Mouse (Mus musculus) cerebellum, postnatal 10 days (tissue): ENCODE measurements at regions not wholly inside any gene's neighbourhood (a gene's known extent, or its start where the extent isn't known, plus 50 kb on each side); places are given as distances from the start of the nearest gene placed in this dataset.
A peak's percentile ranks its signal among the peaks of the same experiment; 100 is the strongest.

Experiments
- DNase-seq, 2 experiments: peaks; one replicate each; pipeline ENCODE4 v3.0.0; 2021; ENCODE audit warnings: mixed read lengths in 2 of 2

- no peak for DNase-seq
These were observed 70.8 kb downstream of the Toporsl start for GRCm38 (mm10) chr4:52666768-52667480.

GRCm38 (mm10) chr4:52709563-52709962 is 104.8 kb upstream of the Olfr275 start:
- no peak for DNase-seq

- no peak for DNase-seq
These were observed 88.2 kb upstream of the Olfr275 start for GRCm38 (mm10) chr4:52726203-52726602.

GRCm38 (mm10) chr4:52726625-52727297 is 87.6 kb upstream of the Olfr275 start:
- peak; percentile 84 to 89 for DNase-seq

GRCm38 (mm10) chr4:52733141-52733540 is 81.3 kb upstream of the Olfr275 start:
- DNase-seq, result peak; percentile 38 to 51

GRCm38 (mm10) chr4:52739543-52740474 is 74.6 kb upstream of the Olfr275 start:
- no peak for DNase-seq

GRCm38 (mm10) chr4:52752838-52753509 is 61.4 kb upstream of the Olfr275 start:
- peak; percentile 16 to 53 for DNase-seq
